Mouse (Mus musculus) megakaryocyte-erythroid progenitor cell, adult 5-6 weeks (primary cell): ENCODE measurements at regions not wholly inside any gene's neighbourhood (a gene's known extent, or its start where the extent isn't known, plus 50 kb on each side); places are given as distances from the start of the nearest gene placed in this dataset.

Source experiments
- ATAC-seq: replicated peaks from 2 replicates; pipeline ENCODE4 v1.8.0; 2016; ENCODE audit warnings: mild to moderate bottlenecking, inconsistent platforms; ENCODE audit not compliant: severe bottlenecking, poor library complexity, low FRiP score, low TSS enrichment

DNA sequence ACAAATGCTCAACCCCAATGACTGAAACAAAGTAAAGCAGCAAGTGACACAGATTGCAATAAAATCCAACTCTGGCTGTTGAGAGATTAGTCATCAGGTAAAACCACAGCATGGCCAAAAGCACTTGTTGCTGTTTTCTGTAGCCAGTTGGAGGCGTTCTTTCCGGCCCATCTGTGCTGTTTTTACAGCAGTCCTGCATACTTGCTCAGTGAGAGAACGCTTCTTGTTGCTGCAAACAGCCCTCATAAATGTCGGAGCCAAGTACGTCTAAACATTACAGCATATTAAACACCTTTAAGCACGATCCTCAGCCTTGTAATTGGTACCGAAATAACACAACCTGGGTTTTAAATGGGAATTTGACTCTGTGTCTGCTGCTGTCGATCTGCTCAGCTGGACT lies 65.6 kb upstream of the Hs3st3a1 start:
- ATAC-seq = no peak

- ATAC-seq = no peak
Measured at GRCm38 (mm10) chr11:64335456-64335855, 99.7 kb upstream of the Hs3st3a1 start.

- ATAC-seq = no peak
Measured at GRCm38 (mm10) chr11:64332406-64332805, 102.7 kb upstream of the Hs3st3a1 start.

- ATAC-seq = no peak
Measured at GRCm38 (mm10) chr11:64331811-64332210, 103.3 kb upstream of the Hs3st3a1 start.

DNA sequence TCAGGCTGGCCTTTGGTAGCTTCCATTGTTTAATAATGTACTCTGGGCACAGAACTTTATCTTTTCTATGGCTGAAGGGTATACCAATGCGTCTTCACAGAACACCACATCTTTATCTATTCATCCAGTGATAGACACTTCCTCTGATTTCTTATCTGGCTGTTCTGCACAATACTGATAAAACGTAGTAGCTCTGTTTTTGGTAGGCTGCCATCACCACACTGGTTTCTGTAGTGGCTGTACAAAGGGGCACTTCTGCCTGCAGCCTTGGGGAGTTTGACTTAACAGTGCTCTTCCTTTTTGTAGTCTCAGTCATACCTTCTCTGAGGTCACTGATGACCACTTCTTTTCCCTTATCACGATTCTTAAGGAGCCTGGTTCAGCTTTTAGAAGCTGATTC lies 106.0 kb upstream of the Hs3st3a1 start:
- ATAC-seq = peak; percentile 26; the same call in 1 of the 2 replicates

- ATAC-seq = no peak
Measured at GRCm38 (mm10) chr11:64327771-64328170, 107.4 kb upstream of the Hs3st3a1 start.

GRCm38 (mm10) chr11:64326646-64327045 lies 108.5 kb upstream of the Hs3st3a1 start:
- ATAC-seq = no peak

DNA sequence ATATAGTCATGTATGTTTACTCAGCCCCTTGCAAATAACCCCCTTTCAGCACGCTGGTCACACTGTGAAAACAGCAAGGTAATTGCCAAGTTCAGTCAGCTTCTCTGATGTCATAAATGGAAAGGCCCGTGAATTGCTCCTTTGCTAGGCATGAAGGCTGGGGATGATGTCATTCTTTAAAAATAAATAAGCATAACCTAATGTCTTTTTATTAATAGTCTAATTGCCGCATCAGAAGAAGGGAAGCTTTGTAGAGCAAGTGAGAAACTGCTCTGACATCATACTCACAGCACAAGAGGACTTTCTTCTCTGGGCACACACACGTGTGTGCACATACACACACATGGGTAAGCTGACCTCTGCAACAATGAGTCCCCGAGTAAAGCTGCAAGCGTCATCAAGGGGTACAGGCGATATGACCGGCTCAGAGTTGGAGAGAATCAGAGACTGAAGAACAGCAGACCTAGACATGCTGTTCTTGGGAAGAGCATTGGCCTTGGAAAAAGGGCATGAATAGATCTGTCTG lies 113.2 kb upstream of the Hs3st3a1 start:
- no peak for ATAC-seq

GRCm38 (mm10) chr11:64317458-64317857 lies 117.7 kb upstream of the Hs3st3a1 start:
- ATAC-seq = no peak

DNA sequence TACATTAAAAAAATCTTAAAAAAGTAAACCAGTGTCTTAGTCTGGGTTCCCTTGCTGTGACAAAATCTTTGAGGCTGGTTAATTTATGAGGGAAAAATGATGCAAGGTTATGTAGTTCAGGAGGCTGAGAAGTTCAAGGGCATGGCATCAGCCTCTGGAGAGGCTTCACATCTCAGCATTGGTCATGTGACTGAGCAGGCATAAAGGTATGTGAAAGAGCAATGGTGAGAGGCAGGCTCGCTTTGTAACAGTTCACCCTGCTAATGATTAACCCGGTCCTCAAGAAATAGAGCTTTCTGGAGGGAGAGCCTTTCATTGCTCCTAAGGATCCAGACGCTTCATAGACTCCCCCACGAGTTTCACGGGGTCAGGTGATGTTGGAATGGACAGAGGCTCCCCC lies 120.1 kb upstream of the Hs3st3a1 start:
- no peak for ATAC-seq

DNA sequence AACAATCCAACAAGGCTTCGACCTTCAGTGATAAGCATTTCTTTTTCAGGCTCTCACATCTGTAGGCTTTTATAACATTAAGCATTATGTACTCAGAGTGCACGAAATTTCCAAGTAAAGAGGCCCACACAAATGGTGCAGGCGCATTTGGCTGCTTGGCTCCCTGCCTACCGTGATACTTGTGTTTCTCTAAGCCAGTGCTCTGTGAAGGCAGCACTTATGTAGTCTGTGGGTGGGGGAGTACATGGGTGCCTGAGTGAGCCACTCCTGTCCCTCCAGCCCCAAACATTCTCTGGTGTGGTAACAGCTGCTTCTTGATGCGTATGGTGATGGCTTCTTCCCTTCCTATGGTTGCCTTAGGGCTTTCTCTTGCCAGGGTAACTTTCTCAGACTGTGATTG lies 121.9 kb upstream of the Hs3st3a1 start:
- no peak for ATAC-seq

GRCm38 (mm10) chr11:64309881-64310280 lies 125.3 kb upstream of the Hs3st3a1 start:
- ATAC-seq = no peak

- no peak for ATAC-seq
Measured at GRCm38 (mm10) chr11:64297825-64298224, 137.3 kb upstream of the Hs3st3a1 start.

DNA sequence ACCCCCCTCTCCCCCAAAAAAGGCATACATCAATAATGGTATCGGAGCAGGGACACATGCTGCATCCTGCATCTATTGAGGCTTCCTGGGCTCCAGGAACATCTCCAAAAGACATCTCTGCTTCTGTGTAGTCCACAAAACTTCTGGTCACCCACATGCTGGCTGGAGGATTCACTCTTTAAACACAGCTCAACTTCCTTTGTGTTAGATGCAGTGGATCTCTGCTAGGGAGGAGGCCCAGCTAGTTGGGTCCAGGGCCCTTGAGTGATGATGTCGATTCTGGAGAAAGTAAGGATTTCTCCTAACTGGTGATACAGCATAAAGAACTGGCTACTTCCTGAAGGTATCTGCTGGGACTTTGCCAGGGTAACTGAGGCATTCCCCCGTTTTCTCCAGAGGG lies 146.9 kb upstream of the Hs3st3a1 start:
- no peak for ATAC-seq

DNA sequence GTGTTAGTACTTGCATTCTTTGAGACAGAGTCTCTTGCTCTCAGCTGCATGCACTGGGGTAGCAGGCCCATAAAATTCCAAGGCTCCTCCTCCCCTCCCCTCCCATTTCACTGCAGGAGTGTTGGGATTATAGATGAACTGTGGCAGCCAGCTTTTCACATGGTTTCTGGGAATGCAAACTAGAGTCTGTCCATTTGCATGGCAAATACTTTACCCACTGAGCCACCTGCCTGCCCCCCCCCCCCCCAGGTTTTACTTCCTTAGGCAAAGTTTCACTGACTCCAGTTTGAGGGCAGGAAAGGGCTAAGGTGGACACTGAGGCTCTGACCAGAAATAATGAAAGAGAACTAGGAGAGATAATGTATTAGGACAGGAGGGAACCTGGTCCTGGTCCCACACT lies 147.6 kb upstream of the Hs3st3a1 start:
- no peak for ATAC-seq

DNA sequence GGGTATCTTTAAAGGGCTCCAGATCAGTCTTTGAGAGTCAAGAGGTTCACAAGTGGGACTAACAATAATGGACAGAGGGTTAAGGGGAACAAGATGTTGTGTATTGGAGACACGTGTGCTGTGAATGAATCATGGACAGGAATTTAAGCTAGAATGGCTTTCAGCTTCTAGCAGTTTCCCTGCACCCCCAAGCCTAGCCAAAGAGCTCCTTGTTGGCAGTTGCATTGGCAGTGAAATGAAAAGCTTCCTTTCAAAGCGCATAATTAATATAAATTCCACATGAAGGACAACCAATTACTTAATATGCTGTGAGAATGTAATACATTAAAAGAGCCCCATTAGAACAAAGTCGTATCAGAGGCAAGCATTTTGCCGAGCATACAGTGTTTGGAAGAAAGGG lies 153.4 kb upstream of the Hs3st3a1 start:
- ATAC-seq = no peak

- no peak for ATAC-seq
Measured at GRCm38 (mm10) chr11:64278259-64279003, 156.7 kb upstream of the Hs3st3a1 start.

DNA sequence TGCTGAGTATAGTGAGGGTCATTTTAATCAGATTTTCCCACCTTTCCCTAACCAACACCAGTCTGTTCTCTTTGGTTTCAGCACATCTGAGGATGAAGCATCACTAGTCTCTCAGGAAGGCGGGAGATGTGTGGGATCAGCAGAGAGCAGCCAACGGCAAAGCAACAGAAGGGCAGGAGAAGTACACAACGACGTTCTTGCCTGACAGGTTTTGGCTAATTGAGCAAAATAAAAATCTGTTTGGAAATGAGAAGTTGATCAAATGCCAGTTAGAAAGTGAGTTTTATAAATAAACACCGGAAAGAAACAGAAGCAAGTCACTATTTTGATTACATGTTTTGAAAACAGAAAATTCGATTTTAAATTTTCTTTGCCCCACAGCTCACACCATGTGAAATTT lies 161.4 kb upstream of the Hs3st3a1 start:
- no peak for ATAC-seq

DNA sequence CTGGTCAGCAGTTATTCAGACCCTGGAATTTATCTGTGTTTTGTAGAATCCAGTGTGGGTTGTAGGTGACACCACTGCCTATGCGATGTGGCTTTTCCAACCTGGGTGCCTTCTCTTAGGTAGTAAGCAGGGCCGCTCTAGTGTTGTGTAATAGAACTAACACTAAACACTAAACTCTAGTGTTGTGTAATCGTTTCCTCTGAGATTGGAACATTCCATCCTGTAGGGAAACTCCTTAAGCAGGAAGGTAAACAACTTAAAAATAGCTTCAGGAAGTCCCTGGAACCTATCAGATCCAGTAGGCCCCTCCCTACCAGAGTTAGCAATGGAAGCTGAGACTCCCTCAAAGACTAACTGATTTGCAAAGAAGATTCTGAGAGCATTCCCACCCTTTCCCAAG lies 161.9 kb upstream of the Hs3st3a1 start:
- no peak for ATAC-seq

- ATAC-seq = no peak
Measured at GRCm38 (mm10) chr11:64268121-64268520, 167.0 kb upstream of the Hs3st3a1 start.

DNA sequence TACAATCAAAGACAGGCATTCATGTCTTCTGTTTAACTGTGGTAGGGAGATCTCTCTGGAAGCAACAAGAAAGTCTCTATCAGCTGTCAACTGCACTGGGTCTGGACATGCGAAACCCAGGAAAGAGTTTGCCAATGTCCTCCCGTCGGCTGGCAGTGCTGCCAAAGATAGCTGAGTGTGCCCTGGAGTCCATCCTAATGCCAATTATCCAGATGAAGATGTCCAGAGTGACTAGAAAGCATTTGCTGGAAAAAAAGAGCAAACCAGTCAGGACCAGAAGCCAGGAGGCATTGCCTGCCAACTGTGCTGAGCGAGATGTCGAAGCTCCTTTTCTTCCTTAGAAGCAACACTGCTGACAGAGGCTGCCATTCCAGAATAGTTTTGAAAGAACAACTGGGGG lies 167.6 kb upstream of the Hs3st3a1 start:
- ATAC-seq = no peak
